Mouse (Mus musculus): ENCODE measurements at regions not wholly inside any gene's neighbourhood (a gene's known extent, or its start where the extent isn't known, plus 50 kb on each side); places are given as distances from the start of the nearest gene placed in this dataset.

DNA sequence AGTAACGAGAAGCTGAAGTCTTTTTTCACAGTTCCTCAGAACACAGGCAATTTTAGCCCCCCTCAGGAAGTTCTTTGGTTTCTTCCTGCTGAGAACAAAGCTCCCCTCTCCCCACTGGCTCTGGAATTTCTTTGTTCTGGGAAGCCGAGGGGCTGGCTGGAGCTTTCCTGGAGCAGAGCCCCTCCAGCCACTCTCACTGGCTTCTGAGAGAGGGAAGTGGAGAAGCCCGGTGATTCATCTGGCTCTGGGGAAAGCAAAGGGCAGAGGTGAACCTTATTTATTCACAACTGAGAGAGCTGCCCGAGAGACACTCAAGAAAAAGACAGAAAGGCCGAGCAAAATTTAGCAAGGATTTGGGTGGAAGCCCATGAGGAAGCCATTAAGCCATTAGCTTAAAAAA is 63.9 kb downstream of the Ddx3x start:
- peak; percentile 13 to 19 for DNase-seq

DNA sequence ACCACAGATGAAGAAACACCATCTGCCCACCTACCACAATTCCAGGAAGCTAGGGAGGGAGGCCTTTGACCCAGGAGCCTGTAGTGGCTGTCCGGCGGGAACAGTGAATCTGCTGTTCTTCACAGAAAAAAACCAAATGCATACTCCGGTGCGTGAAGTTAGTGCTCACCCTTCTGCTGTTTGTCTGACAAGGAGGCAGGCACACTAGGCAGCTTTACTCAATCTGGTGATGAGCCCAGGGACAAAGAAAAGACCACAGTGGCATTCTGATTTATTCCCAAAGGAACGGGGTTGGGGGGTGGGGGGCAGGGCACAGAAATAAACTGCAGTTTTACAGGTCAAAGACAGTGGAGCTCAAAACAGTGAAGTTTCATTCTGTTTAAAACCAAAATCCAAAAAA is 64.4 kb downstream of the Ddx3x start:
- DNase-seq: peak; percentile 10 to 25

DNA sequence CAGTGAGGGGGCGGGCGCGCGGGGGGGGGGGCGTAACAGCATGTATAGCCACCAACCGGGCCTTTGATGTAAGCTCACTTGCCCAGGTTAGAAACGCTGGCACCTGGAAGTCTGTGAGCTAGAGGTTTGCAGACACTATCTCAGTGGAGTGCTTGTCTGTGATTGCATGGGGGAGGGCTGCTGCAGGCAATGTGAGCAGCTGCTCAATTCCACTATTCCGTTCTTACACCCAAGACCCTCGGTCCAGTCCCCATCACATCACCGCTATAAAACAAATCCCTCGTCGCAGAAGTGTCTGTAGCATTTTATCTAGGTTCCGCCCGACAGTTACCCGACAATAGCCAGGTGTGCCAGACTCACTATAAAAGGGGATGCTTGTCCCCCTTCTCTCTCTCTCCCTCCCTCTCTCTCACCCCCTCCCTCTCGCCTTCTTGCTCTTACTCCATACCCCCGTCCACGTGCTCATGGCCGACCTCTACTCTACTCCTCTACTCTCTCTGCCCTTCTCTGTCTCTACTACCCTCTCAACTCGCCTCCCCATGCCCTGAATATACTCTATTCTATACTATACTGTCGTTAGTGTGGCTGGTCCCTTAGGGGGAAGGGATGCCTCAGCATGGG is 65.4 kb downstream of the Ddx3x start:
- DNase-seq: peak; percentile 53 to 64

DNA sequence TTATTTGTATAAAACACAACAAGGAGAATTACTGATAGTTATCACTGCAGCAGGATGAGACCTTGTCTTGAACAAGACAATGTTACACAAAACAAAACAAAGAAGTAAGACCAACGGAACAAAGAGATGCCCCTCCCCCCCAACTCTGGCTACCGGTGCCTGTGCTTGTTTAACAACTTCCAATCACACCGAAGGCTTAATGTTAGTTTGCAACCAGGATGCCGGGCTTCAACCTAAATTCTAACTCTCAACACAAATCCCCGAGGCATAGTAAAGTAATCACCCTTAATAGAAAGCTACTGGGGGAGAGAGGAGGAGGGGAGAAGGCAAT is 65.9 kb downstream of the Ddx3x start:
- peak; percentile 67 to 77 for DNase-seq

DNA sequence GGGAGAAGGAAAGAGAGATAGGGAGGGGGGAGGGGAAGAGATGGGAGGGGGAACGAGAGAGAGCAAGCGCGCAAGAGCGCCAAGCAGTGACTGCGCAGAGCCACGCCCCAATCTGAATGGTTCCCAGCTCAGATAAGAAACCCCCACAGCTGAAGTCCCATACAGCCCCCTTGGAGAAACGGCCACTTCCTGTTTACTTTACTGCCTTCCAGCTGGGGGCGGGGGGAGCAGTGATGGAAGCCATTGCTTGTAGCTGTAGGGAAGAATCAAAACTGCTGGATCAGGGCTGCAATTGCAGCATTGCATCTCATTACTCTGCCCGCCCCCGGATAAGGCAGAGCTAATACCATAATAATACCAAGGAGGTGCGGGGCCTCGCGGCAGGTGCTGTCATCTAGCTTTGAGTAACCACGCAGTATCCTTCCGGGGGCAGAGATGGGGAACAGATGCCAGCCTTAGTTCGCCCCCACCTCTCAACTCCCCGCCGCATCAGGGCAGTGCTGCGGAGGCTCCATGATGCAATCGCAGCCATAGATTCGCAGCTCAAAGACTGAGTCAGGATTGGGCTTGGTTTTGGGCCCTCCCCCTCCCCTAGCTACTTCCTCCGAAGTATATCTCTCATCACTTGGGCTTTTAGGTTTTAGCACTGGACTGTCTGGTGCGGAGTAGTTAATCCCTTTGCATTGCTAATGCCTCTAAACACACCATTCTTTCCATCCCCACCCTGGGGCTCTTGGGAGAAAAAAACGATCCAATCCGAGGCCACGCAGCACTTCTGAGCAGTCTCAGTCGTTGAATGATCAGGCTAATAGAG is 66.5 kb downstream of the Ddx3x start:
- peak; percentile 87 to 88 for DNase-seq

DNA sequence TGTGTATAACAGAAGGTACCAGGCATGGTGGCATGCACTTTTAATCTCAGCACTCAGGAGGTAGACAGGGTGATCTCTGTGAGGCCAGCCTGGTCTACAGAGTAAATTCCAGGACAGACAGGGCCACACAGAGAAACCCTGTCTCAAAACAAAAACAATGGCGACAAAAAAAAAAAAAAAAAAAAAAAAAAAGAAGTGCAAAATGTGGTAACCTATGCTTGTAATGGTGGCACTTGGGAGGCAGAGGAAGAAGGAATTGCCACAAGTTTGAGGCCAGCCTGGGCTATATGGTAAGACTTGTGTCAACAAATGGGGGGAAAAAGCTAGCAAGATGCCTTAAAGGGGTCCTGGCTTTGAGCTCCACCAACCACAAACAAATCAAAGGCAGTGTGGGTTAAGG is 67.6 kb downstream of the Ddx3x start:
- DNase-seq: no peak

DNA sequence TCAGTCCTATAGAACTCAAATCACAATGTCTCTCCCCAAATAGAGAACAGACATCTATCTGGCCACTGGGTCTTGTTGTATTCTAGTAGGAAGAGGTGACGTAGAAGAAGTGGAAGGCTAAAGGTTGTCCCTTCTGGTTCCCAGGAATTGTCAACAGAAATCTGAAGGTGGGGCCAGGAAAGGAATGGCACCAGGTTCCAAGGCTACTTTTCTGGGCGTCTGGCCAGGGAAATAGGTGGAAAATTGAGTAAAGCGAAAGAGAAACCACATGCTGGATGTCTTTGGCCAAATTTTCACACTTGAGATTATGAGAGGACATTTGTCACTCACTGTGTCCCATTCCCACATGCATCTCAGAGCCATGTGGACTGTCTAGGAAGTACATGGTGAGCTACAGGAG is 69.7 kb downstream of the Ddx3x start:
- peak in 1 of 2 experiments; percentile 41 for DNase-seq

DNA sequence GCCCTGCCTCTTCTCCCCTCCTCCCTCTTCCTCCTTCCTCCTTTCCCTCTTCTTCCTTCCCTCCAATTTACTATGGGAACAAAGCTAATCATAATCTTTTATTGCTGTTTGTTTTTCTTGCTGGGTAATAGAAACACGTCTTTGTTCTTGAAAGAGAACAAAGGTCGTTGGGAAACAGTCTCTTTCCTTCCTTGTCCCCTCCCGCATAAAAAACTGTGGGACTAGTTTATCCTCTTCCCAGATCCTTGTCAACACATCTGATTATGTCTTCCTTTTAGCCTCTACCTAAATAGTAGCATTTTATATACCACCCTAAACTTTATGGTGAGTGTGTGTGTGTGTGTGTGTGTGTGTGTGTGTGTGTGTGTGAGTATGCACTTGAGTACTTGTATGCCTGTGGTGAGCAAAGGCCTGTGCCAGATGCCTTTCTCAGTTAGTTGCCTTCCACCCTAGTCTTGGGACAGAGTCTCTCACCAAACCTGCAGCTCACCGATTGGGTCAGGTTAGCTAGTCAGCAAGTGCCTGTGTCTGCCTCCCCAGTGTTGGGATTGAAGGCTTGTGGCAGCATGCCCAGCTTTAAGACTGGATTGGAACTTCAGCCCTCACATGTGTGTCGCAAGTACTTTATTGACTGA is 76.5 kb downstream of the Ddx3x start:
- DNase-seq: no peak

DNA sequence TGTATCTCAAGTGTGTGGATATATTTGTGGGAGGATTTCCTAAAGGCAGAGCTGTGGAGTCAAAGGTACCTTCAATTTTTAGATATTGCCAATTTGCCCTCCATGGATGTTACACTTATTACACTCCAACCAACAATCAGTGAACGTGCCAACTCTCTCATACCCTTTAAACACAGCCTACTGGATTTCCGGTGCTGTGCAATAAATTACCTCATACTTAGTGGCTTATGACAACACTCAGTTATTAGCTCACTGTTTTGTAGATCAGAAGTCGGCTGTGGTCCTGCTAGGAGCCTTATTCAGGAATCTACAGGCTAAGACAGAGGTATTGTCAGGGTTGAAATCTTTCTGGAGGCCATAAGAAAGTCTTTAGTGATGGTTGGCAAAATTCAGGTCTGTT is 77.2 kb downstream of the Ddx3x start:
- DNase-seq: no peak

DNA sequence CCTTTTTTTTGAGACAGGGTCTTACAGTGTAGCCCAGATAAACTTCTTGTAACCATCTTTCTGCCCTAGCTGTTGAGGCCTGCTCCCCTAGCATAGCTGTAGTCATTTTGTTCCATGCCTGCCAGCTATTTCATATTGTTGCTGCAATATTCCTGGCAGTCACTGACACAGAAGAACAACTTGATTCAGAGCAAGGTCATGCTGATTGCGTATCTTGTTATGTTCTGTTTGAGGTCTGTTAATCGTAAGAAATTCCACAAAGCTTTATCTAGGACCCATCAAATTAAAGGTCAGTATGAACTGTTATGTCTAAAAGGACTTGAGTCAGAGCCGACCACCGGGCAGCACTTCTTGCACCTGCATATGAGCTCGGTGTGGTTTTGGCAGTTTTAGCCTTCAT is 79.7 kb downstream of the Ddx3x start:
- no peak for DNase-seq

DNA sequence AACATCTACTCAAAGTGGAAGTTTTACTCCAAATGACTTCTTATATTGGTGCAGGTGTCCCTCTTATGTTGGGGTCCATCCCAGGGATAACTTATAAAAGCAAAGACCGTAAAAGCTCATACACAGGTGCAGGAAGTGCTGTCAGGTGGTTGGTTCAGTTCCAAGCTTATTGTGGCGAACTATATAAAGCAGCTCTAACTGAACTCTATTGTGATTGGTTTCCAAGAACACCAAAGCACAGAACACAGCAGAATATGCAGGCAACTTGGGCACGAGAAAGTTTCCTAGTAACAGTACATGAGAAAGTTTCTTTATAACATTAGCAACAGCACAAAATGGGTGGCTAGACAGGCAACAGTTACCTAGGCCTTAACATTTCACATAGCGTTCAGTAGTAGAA is 89.5 kb downstream of the Ddx3x start:
- no peak for DNase-seq

DNA sequence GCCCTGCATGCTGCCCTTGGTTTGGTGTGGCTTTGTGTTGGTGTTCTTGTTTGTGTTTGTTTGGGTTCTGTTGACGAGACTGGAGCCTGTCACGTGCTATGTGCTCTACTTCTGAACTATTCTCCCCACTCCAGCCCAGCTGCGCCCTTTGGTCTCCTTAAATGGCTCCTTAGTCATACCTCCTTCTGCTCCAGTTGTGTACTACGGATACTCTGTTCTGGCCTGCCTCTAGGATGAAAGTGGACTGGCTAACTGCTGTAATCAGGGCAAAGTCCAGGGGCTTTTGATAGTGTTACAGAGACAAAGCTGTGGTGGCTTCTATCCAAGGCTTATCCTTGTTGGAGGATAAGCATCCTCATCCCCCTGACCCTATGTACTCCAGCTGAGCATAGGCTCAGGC is 92.0 kb downstream of the Ddx3x start:
- no peak for DNase-seq

DNA sequence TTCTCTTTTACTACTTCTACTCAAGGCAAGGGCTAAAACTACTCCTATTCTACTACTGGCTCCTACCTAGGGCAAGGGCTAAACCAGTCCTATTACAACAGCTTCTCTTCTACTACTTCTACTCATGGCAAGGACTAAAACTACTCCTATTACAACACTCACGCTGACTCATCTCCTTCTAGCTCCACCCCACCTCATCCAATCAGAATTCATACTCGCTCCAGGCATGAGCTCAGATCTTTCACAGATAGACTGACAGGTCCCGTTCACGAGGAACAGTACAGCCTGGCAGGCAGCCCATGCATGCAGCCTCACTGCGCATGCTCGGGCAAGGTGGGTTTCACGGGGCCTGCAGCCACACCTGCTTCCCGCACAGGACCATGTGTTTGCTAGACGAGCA is 79.6 kb upstream of the Nyx start:
- DNase-seq: no peak

DNA sequence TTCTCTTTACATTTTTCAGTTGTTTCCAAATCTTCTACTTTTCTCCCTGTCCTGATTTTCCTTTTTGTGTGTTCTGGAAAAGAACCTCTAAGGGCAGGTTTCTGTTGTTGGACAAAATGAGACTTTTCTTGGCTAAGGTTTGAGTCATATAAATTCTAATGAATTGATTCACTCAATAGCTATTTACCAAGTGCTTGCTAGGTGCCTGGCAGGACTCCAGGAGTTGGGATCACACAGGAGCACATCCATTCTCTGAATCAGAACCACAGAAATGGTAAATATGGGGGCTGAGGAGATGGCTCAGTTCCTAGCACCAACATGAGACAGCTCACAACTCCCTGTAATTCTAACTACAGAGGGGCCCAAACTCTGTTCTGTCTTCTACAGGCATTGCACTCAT is 67.4 kb upstream of the Nyx start:
- peak; percentile 7 to 11 for DNase-seq

DNA sequence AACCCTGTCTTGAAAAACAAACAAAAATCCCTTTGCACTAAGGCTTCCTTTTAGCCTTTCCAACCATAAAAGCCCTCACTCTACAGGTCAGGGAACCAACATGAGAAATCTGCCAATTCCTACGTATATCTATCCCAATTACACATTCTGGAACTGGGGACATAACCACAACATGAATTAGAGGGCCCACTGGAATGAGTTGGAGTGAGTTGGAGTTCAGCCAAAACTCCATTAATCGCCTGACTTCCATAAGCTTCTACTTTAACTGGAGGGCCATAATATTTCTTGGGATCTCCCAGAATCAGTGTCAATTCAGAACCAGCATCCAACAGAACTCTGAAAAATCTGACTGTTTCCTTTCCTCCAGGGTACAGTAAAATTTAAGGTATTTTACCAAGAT is 53.2 kb upstream of the Nyx start:
- DNase-seq: no peak

DNA sequence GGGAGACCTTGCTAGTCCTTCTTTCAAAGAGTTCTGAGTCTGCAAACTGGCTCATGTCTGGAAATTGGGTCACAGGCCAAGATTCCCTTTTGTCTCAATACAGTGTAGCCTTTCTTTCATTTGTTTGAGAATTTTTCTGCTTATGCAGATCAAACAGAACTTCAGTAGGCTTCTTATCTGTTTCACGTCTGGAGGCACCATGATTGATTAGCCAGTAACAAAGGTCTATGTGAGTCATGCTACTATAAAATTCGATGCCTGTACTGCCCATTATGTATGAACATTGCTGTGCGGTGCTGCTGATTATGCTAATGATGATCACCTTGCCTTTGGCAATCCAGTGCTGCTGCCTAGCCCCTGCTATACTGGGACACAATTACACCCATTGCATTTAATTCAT is 52.8 kb upstream of the Nyx start:
- DNase-seq: no peak
